12 mouse cellular contexts compared by ENCODE assay signal in the genomic region with DNA sequence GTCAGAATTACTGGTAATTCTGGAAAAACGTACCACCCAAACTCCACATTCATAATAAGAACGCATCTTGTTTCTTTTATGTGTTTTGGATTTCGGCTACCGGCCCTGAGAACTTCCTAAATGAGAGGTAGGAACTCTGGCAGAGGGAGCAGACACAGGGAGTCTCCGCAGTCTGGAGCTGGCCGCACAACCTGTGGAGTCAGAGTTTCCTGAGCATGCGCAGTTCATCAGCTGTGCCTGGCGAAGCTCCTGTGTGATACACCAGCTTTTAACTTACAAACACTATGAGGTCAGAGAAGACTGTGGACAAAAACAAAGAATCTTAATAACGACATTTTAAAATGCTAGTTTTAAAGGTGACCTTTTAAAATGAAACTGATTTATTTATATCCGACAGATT.
DNase-seq lines count a peak whose midpoint lies in the region; ATAC-seq and TF ChIP-seq lines count a peak whose summit lies in the region.
"Had no signal": no experiment of that assay in that cellular context is flagged by ENCODE, and none has a peak within 500 bp of the region (broad histone marks: within the 10 kb centered on the region; RNA-seq: fewer than 3 reads in every experiment).

No protein-coding gene starts in this region.

- H3K4me1 ChIP-seq in kidney, adult 2 months (ENCODE audit: control insufficient read depth, insufficient read depth, low read length): no peaks in the 10 kb centered on the region
- H3K4me1 ChIP-seq in kidney, embryonic 14.5 days (ENCODE audit: control insufficient read depth, insufficient read depth, low read length): peaks cover 7% of the 10 kb centered on the region; the same call in 1 of the 2 replicates
- H3K4me1 ChIP-seq in embryonic fibroblast, embryonic 13.5 days (ENCODE audit: control insufficient read depth, insufficient read depth, low read length): peaks cover 9% of the 10 kb centered on the region
- H3K4me1 ChIP-seq in stomach, embryonic 14.5 days (ENCODE audit: control insufficient read depth, insufficient read depth, low read length): peaks cover 7% of the 10 kb centered on the region; the same call in 1 of the 2 replicates

- 0 out of 2 replicates have a peak, but pooled peaks cover 1% of the 10 kb centered on the region for H3K27me3 ChIP-seq in kidney, adult 2 months (replicated peaks; ENCODE audit: control insufficient read depth, insufficient read depth, low read length)
- no peaks in the 10 kb centered on the region for H3K27me3 ChIP-seq in kidney, embryonic 14.5 days (ENCODE audit: control insufficient read depth, insufficient read depth, low read length)
- no peaks in the 10 kb centered on the region for H3K27me3 ChIP-seq in stomach, embryonic 14.5 days (ENCODE audit: control insufficient read depth, insufficient read depth, low read length)

- peak; percentile 25 for DNase-seq in kidney, adult 2 months
- peak; percentile 46 to 59 for DNase-seq in kidney, postnatal 4 days
- DNase-seq in thymus, postnatal 10 days (ENCODE audit: low spot score in 2 of 2): no peak
- DNase-seq in spleen, postnatal 14 days (ENCODE audit: low spot score in 2 of 2): no peak
- DNase-seq in frontal cortex, postnatal 25 days (ENCODE audit: low spot score in 2 of 2): no peak
- DNase-seq: cerebellum, adult 9-11 months; liver had no signal

- no peaks in the 10 kb centered on the region for H3K9me3 ChIP-seq in kidney, embryonic 14.5 days (ENCODE audit: control insufficient read depth, low read length)
- H3K9me3 ChIP-seq in stomach, embryonic 14.5 days (ENCODE audit: control insufficient read depth, low read depth, low read length): no peaks in the 10 kb centered on the region

- H3K4me2 ChIP-seq in kidney, embryonic 14.5 days (replicated peaks; ENCODE audit: low read depth, low read length): no peak overlapping the region
- H3K4me2 ChIP-seq in stomach, embryonic 14.5 days (replicated peaks; ENCODE audit: low read depth, low read length): peak overlapping the region; percentile 33

- no peak overlapping the region for H3K9ac ChIP-seq in kidney, embryonic 14.5 days (ENCODE audit: low read depth, low read length)
- H3K9ac ChIP-seq in stomach, embryonic 14.5 days (replicated peaks; ENCODE audit: low read depth, low read length): no peak overlapping the region

- no peak for ATAC-seq in kidney, embryonic 14.5 days (ENCODE audit: low FRiP score, low TSS enrichment)
- ATAC-seq in stomach, embryonic 14.5 days (ENCODE audit: insufficient number of reproducible peaks, insufficient read depth, low FRiP score, low read depth): 0 out of 2 replicates have a peak, but pooled peaks have one; percentile 56
- ATAC-seq: CD4-positive, CD25-positive, alpha-beta regulatory T cell, adult 4 months; hindbrain, embryonic 16.5 days had no signal

- no peak overlapping the region for H3K4me3 ChIP-seq in kidney, adult 2 months (ENCODE audit: insufficient read depth, low read depth, low read length)
- no peak overlapping the region for H3K4me3 ChIP-seq in kidney, embryonic 14.5 days (ENCODE audit: low read length)
- H3K4me3 ChIP-seq in embryonic fibroblast, embryonic 13.5 days (ENCODE audit: insufficient read depth, low read length): no peak overlapping the region
- H3K4me3 ChIP-seq in stomach, embryonic 14.5 days (ENCODE audit: low read depth, low read length): no peak overlapping the region

- TF ChIP-seq POLR2A in kidney, adult 2 months (IDR thresholded peaks at IDR 0.05; ENCODE audit: low read depth, low read length): no peak
- peak; percentile 29; the same call in 1 of the 2 replicates for TF ChIP-seq POLR2A in embryonic fibroblast, embryonic 13.5 days (IDR thresholded peaks at IDR 0.05; ENCODE audit: low read depth, low read length)

- H3K36me3 ChIP-seq in kidney, adult 2 months (ENCODE audit: control insufficient read depth, insufficient read depth, low read length): no peaks in the 10 kb centered on the region
- no peaks in the 10 kb centered on the region for H3K36me3 ChIP-seq in kidney, embryonic 14.5 days (ENCODE audit: control insufficient read depth, insufficient read depth, low read length)
- H3K36me3 ChIP-seq in stomach, embryonic 14.5 days (ENCODE audit: control insufficient read depth, insufficient read depth, low read length): no peaks in the 10 kb centered on the region

- WGBS in kidney, adult 2 months: 66% methylated on average over 10 of the region's 10 CpGs
- WGBS in kidney, embryonic 14.5 days: 74% methylated on average over 10 of the region's 10 CpGs
- WGBS in stomach, embryonic 14.5 days: 54% methylated on average over 10 of the region's 10 CpGs

- TF ChIP-seq CTCF in kidney, adult 2 months (conservative IDR thresholded peaks at IDR 0.05; ENCODE audit: insufficient read depth, insufficient read length, low read depth, low read length): no peak
- TF ChIP-seq CTCF in embryonic fibroblast, embryonic 13.5 days (IDR thresholded peaks at IDR 0.05; ENCODE audit: borderline replicate concordance, insufficient read depth, low read length): no peak

- no peak overlapping the region for H3K27ac ChIP-seq in kidney, adult 2 months (ENCODE audit: insufficient read depth, low read depth, low read length)
- no peak overlapping the region for H3K27ac ChIP-seq in kidney, embryonic 14.5 days (ENCODE audit: low read depth, low read length)
- H3K27ac ChIP-seq in embryonic fibroblast, embryonic 13.5 days (ENCODE audit: insufficient read depth, low read length): peak overlapping the region; percentile 81; the same call in 1 of the 2 replicates
- H3K27ac ChIP-seq in stomach, embryonic 14.5 days (ENCODE audit: low read length): peak overlapping the region; percentile 94

Comparison
In these comparisons a context has a peak if more than half of its experiments do, and no peak if none do; other contexts are left out.
1. DNase-seq: peak in kidney, adult 2 months (single experiment) and kidney, postnatal 4 days (2 of 2); none in thymus, postnatal 10 days (0 of 2), spleen, postnatal 14 days (0 of 2) and frontal cortex, postnatal 25 days (0 of 2).
2. H3K27ac ChIP-seq: peak in embryonic fibroblast, embryonic 13.5 days (single experiment) and stomach, embryonic 14.5 days (single experiment); none in kidney, adult 2 months (single experiment) and kidney, embryonic 14.5 days (single experiment).